Mouse (Mus musculus) embryo, embryonic 11 days (tissue): ENCODE results near the gene Tubb4a.
A peak's percentile ranks its signal among the peaks of the same experiment; 100 is the strongest.
"Not testable (repeated sequence)": the region's sequence is repeated elsewhere in the genome, so short reads cannot be mapped to it uniquely, and the experiment has no call there.

Source experiments
- DNase-seq: peaks from one replicate; pipeline ENCODE4 v3.0.0-alpha.2; 2015

The Tubb4a gene

GRCm38 (mm10) chr17:57087049-57087832, at the start of gene Tubb4a:
Gene Tubb4a (minus strand): TSS chr17:57087782.
- DNase-seq, result peak; percentile 75

- no peak for DNase-seq
These were observed 48.1 kb upstream of the Tubb4a start for GRCm38 (mm10) chr17:57135635-57136034.

GRCm38 (mm10) chr17:57134693-57135092, 47.1 kb upstream of the Tubb4a start:
- no peak for DNase-seq

GRCm38 (mm10) chr17:57134021-57134420, 46.4 kb upstream of the Tubb4a start:
- not testable (repeated sequence) for DNase-seq

- DNase-seq, result no peak
These were observed 44.2 kb upstream of the Tubb4a start for GRCm38 (mm10) chr17:57131793-57132192.

- DNase-seq, result no peak
These were observed 38.5 kb upstream of the Tubb4a start for GRCm38 (mm10) chr17:57125853-57126622.

- DNase-seq, result no peak
These were observed 37.2 kb upstream of the Tubb4a start for GRCm38 (mm10) chr17:57124792-57125191.

- no peak for DNase-seq
These were observed 35.9 kb upstream of the Tubb4a start for GRCm38 (mm10) chr17:57123192-57124118.

GRCm38 (mm10) chr17:57121856-57122255, 34.3 kb upstream of the Tubb4a start:
- no peak for DNase-seq

GRCm38 (mm10) chr17:57118524-57119349, 31.2 kb upstream of the Tubb4a start:
- peak; percentile 79 for DNase-seq

- DNase-seq, result no peak
These were observed 29.2 kb upstream of the Tubb4a start for GRCm38 (mm10) chr17:57116801-57117200.

GRCm38 (mm10) chr17:57112768-57113474, 25.3 kb upstream of the Tubb4a start:
- no peak for DNase-seq

- no peak for DNase-seq
These were observed 22.4 kb upstream of the Tubb4a start for GRCm38 (mm10) chr17:57110005-57110404.

GRCm38 (mm10) chr17:57108666-57109171, 21.1 kb upstream of the Tubb4a start:
- DNase-seq, result no peak

GRCm38 (mm10) chr17:57108040-57108665, 20.6 kb upstream of the Tubb4a start:
- DNase-seq, result no peak

GRCm38 (mm10) chr17:57107064-57107463, 19.5 kb upstream of the Tubb4a start:
- DNase-seq, result no peak

GRCm38 (mm10) chr17:57106035-57106368, 18.4 kb upstream of the Tubb4a start:
- DNase-seq, result no peak

GRCm38 (mm10) chr17:57105181-57106034, 17.8 kb upstream of the Tubb4a start, which contains the start of gene Tnfsf9:
Gene Tnfsf9 (plus strand): TSS chr17:57105325.
- DNase-seq, result peak; percentile 81

GRCm38 (mm10) chr17:57104496-57104895, 16.9 kb upstream of the Tubb4a start:
- DNase-seq, result no peak

- DNase-seq, result no peak
These were observed 14.7 kb upstream of the Tubb4a start for GRCm38 (mm10) chr17:57102276-57102675.
